Mouse (Mus musculus) liver, postnatal 0 days (tissue): Measurements from ENCODE around the gene Aatk.

ENCODE experiments used
- CTCF ChIP-seq: sonication (generic); IDR thresholded peaks from 2 replicates; pipeline ENCODE4 v1.5.1; 2016; ENCODE audit warnings: antibody characterized with exemption, low read depth
- EP300 ChIP-seq: IDR thresholded peaks from 2 replicates; pipeline ENCODE4 v1.6.1; 2016; ENCODE audit warnings: antibody characterized with exemption, low read depth, mild to moderate bottlenecking

GRCm38 (mm10) chr11:119967892-119968291 is 79.1 kb downstream of the Aatk start:
- TF ChIP-seq CTCF (no peak), EP300 (peak; percentile 47; the same call in 1 of the 2 replicates)
